Mouse (Mus musculus): ENCODE results near the gene Rc3h2. TPM values are rescaled to one million over a fixed set of nuclear protein-coding genes. Genes with fewer than 3 reads are reported as not detected.

The Rc3h2 gene
- polyA plus RNA-seq, 1 experiment from 2014 or later, result 22.8 TPM

DNA sequence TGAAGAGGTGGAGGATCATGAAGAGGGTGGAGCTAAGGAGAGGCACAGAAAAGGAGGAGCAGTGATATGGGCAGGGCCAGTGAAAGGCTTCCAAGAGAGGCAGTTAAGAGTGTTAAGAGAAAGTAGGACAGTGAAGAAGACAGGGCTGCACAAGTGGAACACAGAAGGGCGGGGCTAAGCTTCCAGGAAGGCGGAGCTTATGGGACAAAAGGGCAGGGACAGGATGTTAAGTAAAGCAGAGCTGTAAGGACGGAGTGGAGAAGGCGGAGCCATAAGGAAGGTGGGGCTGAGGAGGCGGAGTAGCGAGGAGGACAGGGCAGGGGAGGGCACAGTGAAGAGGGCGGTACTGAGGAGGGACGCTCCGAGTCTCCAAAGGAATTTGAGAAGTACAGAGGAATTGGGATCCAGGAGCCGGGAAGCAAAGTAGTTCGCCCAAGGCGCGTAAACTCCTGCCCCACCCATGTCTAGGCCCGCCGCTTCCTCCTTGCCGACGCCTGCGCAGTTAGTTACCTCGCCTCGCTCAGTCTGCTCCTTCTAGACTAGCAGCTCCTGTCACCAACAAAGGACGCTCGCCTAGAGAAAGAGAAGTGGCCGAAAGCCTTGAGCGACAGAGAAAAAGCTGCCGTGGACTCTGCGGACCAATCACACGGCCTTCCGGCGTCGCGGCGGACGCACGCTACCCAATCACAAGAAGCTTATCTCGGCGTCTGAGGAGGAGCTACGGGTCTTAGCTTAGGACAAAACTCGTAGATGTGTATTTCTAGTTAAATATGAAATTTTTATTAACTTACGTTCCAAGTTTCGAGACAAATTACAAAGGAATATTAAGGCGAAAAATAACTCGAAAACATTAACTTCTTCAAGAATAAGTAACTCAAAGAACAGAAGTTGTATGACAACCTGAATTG, 63.8 kb downstream of the Rc3h2 start, which contains the start of gene Pdcl:
Pdcl (minus strand) TSS at position 700 of the 908 bp plus-strand sequence.
- peaks cover 5% of the 10 kb centered on the region; the same call in 1 of the 2 replicates for H3K4me1 ChIP-seq (ENCODE audit: control insufficient read depth, insufficient read depth, low read length)
- peak within 1 kb of the TSS; percentile 81 for H3K9ac ChIP-seq (ENCODE audit: low read depth, low read length)
- peak within 1 kb of the TSS; percentile 69 for H3K4me3 ChIP-seq (ENCODE audit: low read length)
- peak within 1 kb of the TSS; percentile 99 for H3K27ac ChIP-seq (ENCODE audit: low read depth, low read length)
- no peaks in the 10 kb centered on the region for H3K9me3 ChIP-seq (ENCODE audit: control insufficient read depth, low read length)
- H3K36me3 ChIP-seq (ENCODE audit: control insufficient read depth, insufficient read depth, low read length), result peaks cover 31% of the 10 kb centered on the region
- under 1% methylated on average over 42 of the region's 42 CpGs for WGBS
- peak within 1 kb of the TSS; percentile 50 for H3K4me2 ChIP-seq (replicated peaks; ENCODE audit: low read depth, low read length)
- peak; percentile 99 for ATAC-seq (ENCODE audit: low FRiP score, low TSS enrichment)
- no peaks in the 10 kb centered on the region for H3K27me3 ChIP-seq (ENCODE audit: control insufficient read depth, insufficient read depth, low read length)

DNA sequence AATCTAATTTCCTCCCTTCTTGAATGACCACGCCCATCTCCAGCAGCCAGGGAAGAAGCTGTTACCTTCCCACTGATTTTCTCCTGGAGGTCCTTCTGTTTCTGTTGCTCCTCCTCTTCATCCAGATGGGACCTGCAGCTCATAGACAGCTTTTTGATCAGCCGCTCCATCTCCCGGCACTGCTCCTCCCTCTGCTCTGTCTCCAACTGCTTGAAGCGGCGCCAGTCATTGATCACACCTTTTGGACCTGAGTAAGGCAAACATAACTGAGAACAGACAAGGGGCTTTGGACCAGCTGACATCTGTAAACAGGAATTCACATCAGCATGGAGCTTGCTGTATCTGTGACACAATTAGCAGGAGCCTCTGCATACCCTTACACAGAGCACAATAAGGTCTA, 67.1 kb downstream of the Rc3h2 start:
- H3K9me3 ChIP-seq (ENCODE audit: control insufficient read depth, low read length), result no peaks in the 10 kb centered on the region
- H3K27me3 ChIP-seq (ENCODE audit: control insufficient read depth, insufficient read depth, low read length), result no peaks in the 10 kb centered on the region
- H3K9ac ChIP-seq (ENCODE audit: low read depth, low read length), result no peak overlapping the region
- no peak overlapping the region for H3K4me3 ChIP-seq (ENCODE audit: low read length)
- no peak for ATAC-seq (ENCODE audit: low FRiP score, low TSS enrichment)
- H3K4me2 ChIP-seq (replicated peaks; ENCODE audit: low read depth, low read length), result no peak overlapping the region
- H3K4me1 ChIP-seq (ENCODE audit: control insufficient read depth, insufficient read depth, low read length), result peaks cover 5% of the 10 kb centered on the region; the same call in 1 of the 2 replicates
- WGBS, result 96% methylated on average over 5 of the region's 5 CpGs
- peaks cover 62% of the 10 kb centered on the region for H3K36me3 ChIP-seq (ENCODE audit: control insufficient read depth, insufficient read depth, low read length)
- no peak overlapping the region for H3K27ac ChIP-seq (ENCODE audit: low read depth, low read length)

DNA sequence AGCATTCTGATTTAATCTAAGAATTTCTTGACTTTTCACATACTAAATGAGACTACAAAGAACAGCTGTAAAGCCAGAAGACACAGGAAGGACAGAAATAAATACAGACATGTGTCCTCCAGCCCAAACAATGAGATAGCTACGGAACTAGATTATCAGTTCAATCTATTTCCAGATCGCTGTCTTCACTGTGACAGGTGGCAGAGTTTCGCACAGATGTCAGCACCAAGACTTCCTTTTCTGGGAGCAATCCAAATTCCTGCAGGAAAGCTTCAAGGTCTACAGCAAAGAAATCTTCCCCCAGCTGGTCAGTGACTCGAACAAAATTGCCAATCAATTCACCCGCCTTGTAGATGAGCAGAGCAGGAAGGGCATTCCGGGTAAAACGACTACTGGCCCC, 71.0 kb downstream of the Rc3h2 start:
- no peak overlapping the region for H3K9ac ChIP-seq (ENCODE audit: low read depth, low read length)
- 87% methylated on average over 7 of the region's 7 CpGs for WGBS
- H3K36me3 ChIP-seq (ENCODE audit: control insufficient read depth, insufficient read depth, low read length), result peaks cover 63% of the 10 kb centered on the region
- ATAC-seq (ENCODE audit: low FRiP score, low TSS enrichment), result no peak
- no peaks in the 10 kb centered on the region for H3K4me1 ChIP-seq (ENCODE audit: control insufficient read depth, insufficient read depth, low read length)
- H3K4me3 ChIP-seq (ENCODE audit: low read length), result no peak overlapping the region
- no peak overlapping the region for H3K4me2 ChIP-seq (replicated peaks; ENCODE audit: low read depth, low read length)
- H3K9me3 ChIP-seq (ENCODE audit: control insufficient read depth, low read length), result no peaks in the 10 kb centered on the region
- no peaks in the 10 kb centered on the region for H3K27me3 ChIP-seq (ENCODE audit: control insufficient read depth, insufficient read depth, low read length)
- H3K27ac ChIP-seq (ENCODE audit: low read depth, low read length), result no peak overlapping the region

DNA sequence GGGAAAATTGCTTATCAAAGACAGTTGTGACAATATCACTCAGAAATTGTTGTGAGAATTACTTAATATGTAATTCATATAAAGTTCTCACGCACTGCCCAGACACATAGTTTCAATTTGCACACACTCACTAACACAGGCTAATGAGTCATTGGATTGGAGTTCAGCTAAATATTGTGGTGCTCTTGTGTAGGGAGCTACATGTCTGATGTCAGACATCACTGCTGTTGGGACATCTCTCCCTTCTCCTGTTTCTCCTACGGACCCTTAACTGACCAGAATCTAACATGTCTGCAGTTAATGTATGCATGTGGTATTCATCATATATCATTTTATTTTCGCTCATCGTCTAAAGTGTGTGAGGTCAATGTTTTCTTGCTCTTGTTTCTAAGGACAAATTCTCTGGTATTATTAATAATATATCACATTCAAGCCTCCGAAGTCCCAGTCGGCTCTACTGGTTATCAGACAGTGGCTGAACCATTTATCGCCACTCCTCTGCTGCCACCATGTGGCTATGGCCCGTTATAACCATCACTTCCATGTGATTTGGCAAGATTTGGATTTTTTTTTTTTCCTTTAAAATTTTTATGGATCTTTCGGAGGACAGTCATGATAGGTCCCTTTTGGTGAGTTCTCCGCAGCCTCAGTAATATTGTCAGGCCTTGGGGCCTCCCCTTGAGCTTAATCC, 84.1 kb downstream of the Rc3h2 start:
- WGBS, result 62% methylated on average over 10 of the region's 10 CpGs
- Histone ChIP-seq H3K4me2 (replicated peaks; ENCODE audit: low read depth, low read length) (no peak overlapping the region), H3K4me3 (ENCODE audit: low read length) (no peak overlapping the region), H3K36me3 (ENCODE audit: control insufficient read depth, insufficient read depth, low read length) (no peaks in the 10 kb centered on the region), H3K27ac (ENCODE audit: low read depth, low read length) (no peak overlapping the region), H3K9me3 (ENCODE audit: control insufficient read depth, low read length) (no peaks in the 10 kb centered on the region), H3K4me1 (ENCODE audit: control insufficient read depth, insufficient read depth, low read length) (no peaks in the 10 kb centered on the region), H3K27me3 (ENCODE audit: control insufficient read depth, insufficient read depth, low read length) (no peaks in the 10 kb centered on the region), H3K9ac (ENCODE audit: low read depth, low read length) (no peak overlapping the region)
- no peak for ATAC-seq (ENCODE audit: low FRiP score, low TSS enrichment)

DNA sequence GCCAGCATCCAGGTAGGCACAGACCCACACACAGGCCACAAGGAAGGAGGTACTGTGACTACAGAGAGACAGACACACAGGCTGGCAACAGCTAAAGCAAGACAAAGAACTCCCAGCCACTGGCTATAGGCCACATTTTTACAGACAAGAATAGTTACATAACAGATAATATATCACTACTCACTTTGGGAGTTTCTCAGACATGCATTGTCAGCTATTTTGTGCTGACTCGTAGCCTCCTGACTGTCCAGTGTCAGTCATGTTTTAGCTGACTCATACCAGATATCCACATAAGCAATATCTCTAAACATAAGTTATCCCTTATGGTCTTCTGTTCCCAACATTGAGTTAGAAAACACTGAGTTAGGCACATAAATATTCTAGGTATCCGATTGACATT, 89.4 kb downstream of the Rc3h2 start:
- Histone ChIP-seq H3K9ac (ENCODE audit: low read depth, low read length) (no peak overlapping the region), H3K4me2 (replicated peaks; ENCODE audit: low read depth, low read length) (no peak overlapping the region), H3K4me3 (ENCODE audit: low read length) (no peak overlapping the region), H3K4me1 (ENCODE audit: control insufficient read depth, insufficient read depth, low read length) (no peaks in the 10 kb centered on the region), H3K36me3 (ENCODE audit: control insufficient read depth, insufficient read depth, low read length) (no peaks in the 10 kb centered on the region), H3K27me3 (ENCODE audit: control insufficient read depth, insufficient read depth, low read length) (no peaks in the 10 kb centered on the region), H3K9me3 (ENCODE audit: control insufficient read depth, low read length) (no peaks in the 10 kb centered on the region), H3K27ac (ENCODE audit: low read depth, low read length) (no peak overlapping the region)
- whole genome bisulfite sequencing, result 73% methylated on average over 2 of the region's 2 CpGs
- ATAC-seq (ENCODE audit: low FRiP score, low TSS enrichment), result no peak

DNA sequence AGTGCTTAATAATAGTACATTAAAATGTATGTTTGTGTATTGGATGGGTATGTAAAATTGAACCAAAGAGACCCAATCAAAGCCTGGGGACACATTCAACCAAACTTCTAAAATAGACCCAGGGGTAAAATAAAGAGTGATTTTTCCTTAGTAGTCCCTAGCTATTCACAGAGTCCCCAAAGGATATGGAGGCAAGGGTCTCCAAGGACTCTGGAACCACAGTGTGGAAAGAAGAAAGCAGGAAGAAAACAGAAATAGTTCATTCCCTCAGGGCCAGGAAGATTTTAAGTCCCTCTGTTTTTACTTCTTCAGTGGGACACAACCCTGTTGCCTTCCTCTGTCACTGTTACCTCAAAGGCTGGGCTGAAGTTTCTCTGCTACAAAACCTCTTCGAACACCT, 96.5 kb downstream of the Rc3h2 start, which contains the start of gene Olfr368:
Olfr368 (plus strand) TSS at position 301 of the 400 bp plus-strand sequence.
- Histone ChIP-seq H3K4me2 (replicated peaks; ENCODE audit: low read depth, low read length) (no peak within 1 kb of the TSS), H3K4me1 (ENCODE audit: control insufficient read depth, insufficient read depth, low read length) (no peaks in the 10 kb centered on the region), H3K4me3 (ENCODE audit: low read length) (no peak within 1 kb of the TSS), H3K27me3 (ENCODE audit: control insufficient read depth, insufficient read depth, low read length) (no peaks in the 10 kb centered on the region), H3K9ac (ENCODE audit: low read depth, low read length) (no peak within 1 kb of the TSS), H3K36me3 (ENCODE audit: control insufficient read depth, insufficient read depth, low read length) (no peaks in the 10 kb centered on the region), H3K27ac (ENCODE audit: low read depth, low read length) (no peak within 1 kb of the TSS), H3K9me3 (ENCODE audit: control insufficient read depth, low read length) (no peaks in the 10 kb centered on the region)
- 89% methylated on average over 1 of the region's 1 CpGs for WGBS
- ATAC-seq (ENCODE audit: low FRiP score, low TSS enrichment), result no peak

Other genes starting within 250 kb of the Rc3h2 start
- gene Olfr365, start 234.7 kb downstream of the Rc3h2 start, polyA plus RNA-seq (2014; fragmentation: Nextera tagmentation; extraction: Ambion mirVana), result not detected in 2 replicates
- gene Olfr366, start 211.3 kb downstream of the Rc3h2 start, polyA plus RNA-seq (2014; fragmentation: Nextera tagmentation; extraction: Ambion mirVana), result not detected in 2 replicates
- gene Olfr368, start 96.4 kb downstream of the Rc3h2 start, polyA plus RNA-seq (2014; fragmentation: Nextera tagmentation; extraction: Ambion mirVana), result not detected in 2 replicates
- 43.1 and 51.6 TPM in 2 replicates for gene Pdcl, start 63.6 kb downstream of the Rc3h2 start, polyA plus RNA-seq (2014; fragmentation: Nextera tagmentation; extraction: Ambion mirVana)
- gene Zbtb26, start 20.2 kb upstream of the Rc3h2 start, polyA plus RNA-seq (2014; fragmentation: Nextera tagmentation; extraction: Ambion mirVana), result 8.5 and 11.0 TPM in 2 replicates
- 4.2 and 5.4 TPM in 2 replicates for gene Zbtb6, start 20.3 kb upstream of the Rc3h2 start, polyA plus RNA-seq (2014; fragmentation: Nextera tagmentation; extraction: Ambion mirVana)
- 54.8 and 69.1 TPM in 2 replicates for gene Rabgap1, start 20.4 kb upstream of the Rc3h2 start, polyA plus RNA-seq (2014; fragmentation: Nextera tagmentation; extraction: Ambion mirVana)
- 1.4 and 2.7 TPM in 2 replicates for gene Gpr21, start 93.4 kb upstream of the Rc3h2 start, polyA plus RNA-seq (2014; fragmentation: Nextera tagmentation; extraction: Ambion mirVana)